Mouse (Mus musculus) thymus, adult 2 months (tissue): ENCODE results near the gene Oprm1. TPM values are rescaled to one million over a fixed set of nuclear protein-coding genes. Genes with fewer than 3 reads are reported as not detected.
"Not testable (repeated sequence)": the region's sequence is repeated elsewhere in the genome, so short reads cannot be mapped to it uniquely, and the experiment has no call there.

Source experiments
- DNase-seq: peaks from one replicate; pipeline ENCODE4 v3.0.0; 2021
- H3K27ac ChIP-seq: fragments of 200-500 bp; 2 replicates; pipeline ENCODE4 v1.5.1; 2012; ENCODE audit warnings: low read length, control low read depth; ENCODE audit not compliant: control insufficient read depth, insufficient read depth
- H3K27me3 ChIP-seq: fragments of 200-500 bp; 2 replicates; pipeline ENCODE4 v1.6.1; 2012; ENCODE audit warnings: mild to moderate bottlenecking, low read length, moderate library complexity, mixed read lengths; ENCODE audit not compliant: control insufficient read depth, insufficient read depth
- H3K36me3 ChIP-seq: fragments of 200-500 bp; 2 replicates; pipeline ENCODE4 v1.6.1; 2012; ENCODE audit warnings: mild to moderate bottlenecking, low read length, moderate library complexity; ENCODE audit not compliant: control insufficient read depth, insufficient read depth
- H3K4me1 ChIP-seq: fragments of 200-500 bp; replicated peaks from 2 replicates; pipeline ENCODE4 v1.6.1; 2012; ENCODE audit warnings: low read length; ENCODE audit not compliant: control insufficient read depth, insufficient read depth
- H3K4me3 ChIP-seq: fragments of 200-500 bp; 2 replicates; pipeline ENCODE4 v1.5.1; 2012; ENCODE audit warnings: mild to moderate bottlenecking, low read length, control low read depth, moderate library complexity; ENCODE audit not compliant: control insufficient read depth, insufficient read depth
- CTCF ChIP-seq: fragments of 200-500 bp; IDR thresholded peaks from 2 replicates; pipeline ENCODE4 v1.5.1; 2012; ENCODE audit warnings: mild to moderate bottlenecking, control low read depth, low read length, moderate library complexity, borderline replicate concordance; ENCODE audit not compliant: control insufficient read depth, poor library complexity, insufficient read depth; ENCODE audit errors: extremely low read depth
- POLR2A ChIP-seq: fragments of 200-500 bp; IDR thresholded peaks from 2 replicates; pipeline ENCODE4 v1.6.1; 2012; ENCODE audit warnings: mild to moderate bottlenecking, low read length, control low read depth, moderate library complexity; ENCODE audit not compliant: control insufficient read depth, poor library complexity, insufficient read depth; ENCODE audit errors: extremely low read depth
- WGBS: fragments of 180-500 bp; shearing (Covaris S2); methylation state at CpG from one replicate; pipeline ENCODE4 v1.1.7; 2018; 5-methylcytosine and 5-hydroxymethylcytosine counted together
- polyA plus RNA-seq: library from polyadenylated mRNA; depleted of rRNA; stranded (reverse); fragments of >200 nt; gene quantifications from 2 replicates; pipeline ENCODE4 v1.2.3, GENCODE M21; 2012

Gene Oprm1
- polyA plus RNA-seq, 1 experiment, result not detected

DNA sequence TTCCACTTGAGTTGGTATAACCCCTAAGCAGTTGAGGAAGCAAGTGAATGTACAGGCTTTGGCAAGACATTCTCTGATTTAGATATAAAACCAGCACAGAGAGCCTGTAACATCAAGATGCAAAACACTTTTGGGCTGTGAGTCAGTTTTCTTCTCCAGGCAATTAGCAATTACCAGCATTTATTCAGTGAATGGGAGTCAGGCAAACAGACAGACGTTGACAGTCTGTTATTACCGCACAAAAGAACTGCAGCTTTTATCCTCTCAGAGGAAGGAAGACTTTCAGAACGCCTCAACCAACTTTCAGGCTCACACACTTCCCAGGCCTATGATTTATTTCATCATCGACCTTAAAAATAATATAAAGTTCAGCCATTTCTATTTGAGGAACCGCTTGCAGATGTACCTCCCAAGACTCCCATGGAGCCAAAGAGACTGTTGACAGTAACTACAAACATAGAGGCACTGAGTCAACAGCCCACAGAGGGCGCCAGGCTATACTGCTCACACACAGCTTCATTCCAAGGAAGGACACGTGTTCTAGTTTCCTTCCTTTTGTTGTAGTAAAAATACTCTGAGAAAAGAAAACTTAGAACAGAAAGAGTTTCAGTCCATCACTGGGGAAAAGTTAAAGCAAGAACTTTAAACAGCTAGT is 113.2 kb downstream of the Oprm1 start:
- no peak overlapping the region for H3K27ac ChIP-seq
- H3K4me3 ChIP-seq, result no peak overlapping the region
- H3K27me3 ChIP-seq, result no peaks in the 10 kb centered on the region
- H3K36me3 ChIP-seq, result no peaks in the 10 kb centered on the region
- 95% methylated on average over 7 of the region's 7 CpGs for WGBS
- TF ChIP-seq POLR2A (no peak), CTCF (no peak)
- no peaks in the 10 kb centered on the region for H3K4me1 ChIP-seq
- no peak for DNase-seq

GRCm38 (mm10) chr10:6873917-6874316 is 115.6 kb downstream of the Oprm1 start:
- TF ChIP-seq CTCF (no peak), POLR2A (no peak)
- no peak for DNase-seq
- no peaks in the 10 kb centered on the region for H3K27me3 ChIP-seq
- 71% methylated on average over 1 of the region's 1 CpGs for WGBS
- no peak overlapping the region for H3K27ac ChIP-seq
- no peaks in the 10 kb centered on the region for H3K36me3 ChIP-seq
- H3K4me3 ChIP-seq, result no peak overlapping the region
- H3K4me1 ChIP-seq, result no peaks in the 10 kb centered on the region

- no peak overlapping the region for H3K27ac ChIP-seq
- no peaks in the 10 kb centered on the region for H3K36me3 ChIP-seq
- H3K27me3 ChIP-seq, result no peaks in the 10 kb centered on the region
- TF ChIP-seq CTCF, result no peak
- no peak for TF ChIP-seq POLR2A
- no peaks in the 10 kb centered on the region for H3K4me1 ChIP-seq
- no peak overlapping the region for H3K4me3 ChIP-seq
- DNase-seq, result no peak
- 97% methylated on average over 2 of the region's 2 CpGs for WGBS
Observed at GRCm38 (mm10) chr10:6878276-6878881, 120.1 kb downstream of the Oprm1 start.

GRCm38 (mm10) chr10:6882041-6882440 is 123.7 kb downstream of the Oprm1 start:
- not testable (repeated sequence) for H3K4me3 ChIP-seq, H3K27ac ChIP-seq, DNase-seq, H3K27me3 ChIP-seq, H3K4me1 ChIP-seq, H3K36me3 ChIP-seq
- 100% methylated on average over 1 of the region's 1 CpGs for WGBS

- WGBS, result 0% methylated on average over 1 of the region's 1 CpGs
- no peak for DNase-seq
- no peak overlapping the region for H3K27ac ChIP-seq
- no peak overlapping the region for H3K4me3 ChIP-seq
- no peaks in the 10 kb centered on the region for H3K36me3 ChIP-seq
- no peaks in the 10 kb centered on the region for H3K27me3 ChIP-seq
- no peaks in the 10 kb centered on the region for H3K4me1 ChIP-seq
- TF ChIP-seq POLR2A (no peak), CTCF (no peak)
Observed at GRCm38 (mm10) chr10:6885460-6885859, 127.2 kb downstream of the Oprm1 start.

- WGBS, result 82% methylated on average over 5 of the region's 5 CpGs
- TF ChIP-seq CTCF (no peak), POLR2A (no peak)
- Histone ChIP-seq H3K27ac (no peak overlapping the region), H3K27me3 (no peaks in the 10 kb centered on the region), H3K4me1 (no peaks in the 10 kb centered on the region), H3K36me3 (no peaks in the 10 kb centered on the region), H3K4me3 (no peak overlapping the region)
- no peak for DNase-seq
Observed at GRCm38 (mm10) chr10:6889640-6890245, 131.4 kb downstream of the Oprm1 start.
